Mouse (Mus musculus) WW6 (cell line): ENCODE data around the gene Srebf2.
"Not testable (repeated sequence)": the region's sequence is repeated elsewhere in the genome, so short reads cannot be mapped to it uniquely, and the experiment has no call there.

ENCODE experiments used
- DNase-seq: peaks from one replicate; pipeline ENCODE4 v3.0.0-alpha.2; 2013; ENCODE audit warnings: low read depth, low spot score

Srebf2 gene

DNA sequence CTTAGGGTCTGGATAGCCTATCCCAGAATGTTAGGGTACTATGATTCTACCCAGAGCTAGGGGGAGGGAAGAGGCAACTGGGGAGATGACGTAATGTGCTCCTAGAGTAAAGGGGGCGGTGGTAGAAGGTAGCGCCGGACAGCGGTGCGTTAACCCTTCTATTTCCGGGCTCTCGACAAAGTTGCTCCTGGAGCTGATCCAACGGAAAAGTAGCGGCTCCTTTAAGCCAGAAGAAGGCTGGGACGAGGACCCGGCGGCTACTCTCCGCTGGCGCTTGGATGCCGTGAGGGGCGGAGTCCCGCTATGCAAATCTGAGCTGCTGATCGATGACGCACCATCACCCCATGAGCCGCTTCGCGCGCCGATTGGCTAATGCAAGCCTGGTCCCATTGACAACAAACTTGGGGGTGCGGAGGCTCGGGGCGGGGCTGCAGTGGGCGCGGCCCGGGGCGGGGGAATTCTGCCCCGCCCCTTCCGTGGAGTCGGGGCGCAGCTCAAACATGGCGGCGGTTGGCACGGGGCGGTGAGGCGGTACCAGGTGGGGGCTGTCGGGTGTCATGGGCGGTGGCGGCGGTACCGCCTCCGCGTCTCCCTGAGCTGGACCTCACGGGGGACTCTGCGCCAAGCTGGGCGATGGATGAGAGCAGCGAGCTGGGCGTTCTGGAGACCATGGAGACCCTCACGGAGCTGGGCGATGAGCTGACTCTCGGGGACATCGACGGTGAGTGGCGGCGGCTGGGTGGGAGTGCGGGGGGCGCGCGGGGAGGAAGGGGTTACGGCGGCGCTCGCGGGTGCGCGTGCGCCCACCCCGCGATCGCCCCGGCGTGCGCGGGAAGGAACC is at the start of gene Srebf2:
Srebf2 (plus strand) TSS at position 412 of the 841 bp plus-strand sequence.
- DNase-seq = peak; percentile 98

- DNase-seq = no peak
Measured at GRCm38 (mm10) chr15:82106953-82107555, 39.9 kb upstream of the Srebf2 start.

GRCm38 (mm10) chr15:82120544-82120943 is 26.4 kb upstream of the Srebf2 start:
- DNase-seq = no peak

DNA sequence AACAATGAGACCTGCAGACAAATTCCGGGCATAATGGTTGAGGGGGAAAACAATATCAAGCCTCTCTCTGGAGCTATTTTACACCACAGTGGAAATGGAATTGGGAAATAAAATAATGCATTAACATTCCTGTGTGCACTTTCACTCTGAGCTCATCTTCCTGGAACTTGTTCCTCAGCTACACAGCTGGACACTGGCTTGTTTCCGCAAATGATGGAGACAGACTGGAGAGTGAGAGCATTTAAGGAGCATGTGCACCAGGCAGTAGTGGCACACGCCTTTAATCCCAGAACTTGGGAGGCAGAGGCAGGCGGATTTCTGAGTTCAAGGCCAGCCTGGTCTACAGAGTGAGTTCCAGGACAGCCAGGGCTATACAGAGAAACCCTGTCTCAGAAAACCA is 20.3 kb upstream of the Srebf2 start:
- not testable (repeated sequence) for DNase-seq

- peak; percentile 77 for DNase-seq
Measured at GRCm38 (mm10) chr15:82127426-82128374, 19.3 kb upstream of the Srebf2 start, which contains the start of gene Ccdc134. Ccdc134 (plus strand) TSS chr15:82127922.

DNA sequence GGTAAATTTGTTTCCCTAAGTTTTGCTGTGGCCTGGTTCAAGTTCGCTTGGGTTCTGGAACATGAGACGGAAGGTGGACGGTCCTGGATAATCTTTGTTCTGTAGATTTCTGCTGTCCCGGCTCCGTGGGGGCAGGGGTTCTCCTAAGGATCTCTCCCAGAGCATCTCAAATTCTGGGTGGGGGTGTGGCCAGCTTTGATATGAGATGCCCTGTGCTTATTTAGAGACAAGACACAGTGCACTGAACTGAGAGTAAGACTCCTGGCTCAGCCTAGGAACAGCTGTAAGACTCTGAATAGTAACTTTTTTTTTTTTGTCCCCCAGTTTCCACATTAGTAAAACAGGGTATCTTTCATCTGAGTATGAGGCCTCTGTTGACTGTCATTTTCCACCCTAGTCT is 18.6 kb upstream of the Srebf2 start:
- no peak for DNase-seq

- no peak for DNase-seq
Measured at GRCm38 (mm10) chr15:82130599-82130998, 16.4 kb upstream of the Srebf2 start.

DNA sequence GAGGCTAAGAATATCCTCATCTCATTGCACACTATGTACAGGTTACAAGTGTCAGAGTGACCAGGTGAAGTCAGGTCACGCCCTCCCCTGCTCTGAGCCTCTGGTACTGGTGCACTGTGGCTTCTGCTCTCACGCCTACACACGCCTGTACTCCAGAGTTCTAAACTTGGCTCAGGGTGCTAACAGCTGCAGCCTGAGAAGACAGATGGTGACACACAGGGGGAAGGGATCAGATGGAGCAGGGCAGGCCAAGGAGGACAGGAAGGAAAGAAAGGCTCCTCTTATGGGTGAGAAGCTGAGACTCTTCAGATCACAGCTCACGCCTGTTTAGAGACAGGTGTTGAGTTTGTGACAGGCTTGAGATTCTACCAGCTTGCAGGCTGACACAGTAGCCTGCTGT is 11.6 kb upstream of the Srebf2 start:
- no peak for DNase-seq

GRCm38 (mm10) chr15:82138565-82138964 is 8.4 kb upstream of the Srebf2 start:
- DNase-seq = no peak

DNA sequence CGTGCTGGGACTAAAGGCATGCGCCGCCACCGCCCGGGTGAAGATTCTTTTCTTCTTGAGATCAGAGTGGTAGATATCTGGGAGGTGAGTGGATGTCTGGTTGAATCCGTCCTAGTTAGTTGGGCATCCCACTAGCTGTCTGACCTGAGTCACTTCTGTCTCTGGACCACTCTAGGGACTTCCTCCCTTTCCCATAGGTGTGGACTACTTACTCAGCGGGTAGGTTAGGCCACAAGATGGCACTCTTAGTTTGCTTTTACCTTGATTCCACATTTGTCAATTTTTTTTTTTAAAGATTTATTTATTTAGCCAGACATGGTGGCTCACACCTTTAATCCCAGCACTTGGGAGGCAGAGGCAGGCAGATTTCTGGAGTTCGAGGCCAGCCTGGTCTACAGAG is 7.8 kb upstream of the Srebf2 start:
- DNase-seq = no peak

DNA sequence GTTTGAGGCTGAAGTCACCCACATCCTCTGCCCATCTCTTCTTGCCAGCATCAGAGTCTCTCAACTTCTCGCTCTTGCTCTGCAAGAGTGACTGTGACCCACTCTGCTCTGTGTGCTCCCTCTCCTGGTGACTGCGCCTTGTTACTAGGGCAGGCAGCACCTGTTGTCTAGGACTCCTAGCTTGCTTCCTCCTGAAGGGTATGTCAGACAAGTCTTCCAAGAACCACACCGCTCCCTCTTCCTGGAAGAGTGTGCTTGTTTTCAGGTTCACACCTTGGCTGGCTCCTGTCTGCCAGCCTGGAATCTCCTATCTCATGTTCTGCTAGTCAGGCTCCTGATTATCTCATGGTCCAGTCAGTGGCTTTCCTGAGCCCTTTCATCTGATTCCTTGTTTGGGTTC is 6.6 kb upstream of the Srebf2 start:
- no peak for DNase-seq

DNA sequence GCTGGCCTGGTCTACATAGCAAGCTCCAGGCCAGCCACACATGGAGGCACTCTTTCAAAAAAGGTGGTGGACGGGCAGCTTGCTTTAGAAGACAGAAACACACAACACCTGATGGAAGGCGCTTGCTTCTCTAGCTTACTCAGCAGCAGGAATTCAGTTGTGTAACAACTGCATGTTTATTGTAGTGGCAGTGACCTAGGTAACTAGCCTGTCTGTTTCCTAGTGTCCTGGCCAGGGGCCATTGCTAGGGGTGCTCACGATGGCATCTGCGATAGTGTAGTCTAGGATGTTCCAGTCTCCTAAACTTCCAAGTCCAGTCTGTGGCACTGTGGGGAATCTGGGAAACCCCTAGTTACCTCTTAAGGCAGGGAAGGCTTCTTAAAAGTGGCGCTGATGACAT is 2.8 kb upstream of the Srebf2 start:
- no peak for DNase-seq

GRCm38 (mm10) chr15:82145408-82145807 is 1.6 kb upstream of the Srebf2 start:
- DNase-seq = no peak

GRCm38 (mm10) chr15:82145851-82146769 is 871 bp upstream of the Srebf2 start:
- no peak for DNase-seq

GRCm38 (mm10) chr15:82147611-82148111 is 680 bp downstream of the Srebf2 start:
- no peak for DNase-seq

- DNase-seq = no peak
Measured at GRCm38 (mm10) chr15:82148510-82148911, 1.5 kb downstream of the Srebf2 start.

DNA sequence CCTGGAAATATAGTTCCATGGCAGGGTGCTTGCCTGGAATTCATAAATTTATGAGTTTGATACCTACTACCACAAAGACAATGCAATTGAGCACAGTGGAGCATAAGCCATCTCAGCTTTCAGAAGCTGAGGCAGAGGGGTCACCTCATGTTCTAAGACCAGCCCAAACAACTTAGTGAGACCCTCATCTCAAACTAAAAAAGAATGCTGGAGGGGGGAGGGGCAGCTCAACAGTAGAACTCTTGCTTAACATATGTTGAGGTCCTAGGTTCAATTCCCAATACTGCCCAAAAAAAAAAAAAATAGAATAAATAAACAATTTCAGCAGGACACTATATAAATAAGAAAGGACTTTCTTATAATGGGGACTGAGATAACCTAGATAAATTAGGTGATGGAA is 3.1 kb downstream of the Srebf2 start:
- no peak for DNase-seq

- DNase-seq = no peak
Measured at GRCm38 (mm10) chr15:82151176-82151575, 4.2 kb downstream of the Srebf2 start.

GRCm38 (mm10) chr15:82152022-82152421 is 5.0 kb downstream of the Srebf2 start:
- DNase-seq = no peak

GRCm38 (mm10) chr15:82152435-82152834 is 5.5 kb downstream of the Srebf2 start:
- no peak for DNase-seq

GRCm38 (mm10) chr15:82156298-82156697 is 9.3 kb downstream of the Srebf2 start:
- DNase-seq = no peak
